Mouse (Mus musculus): ENCODE data around the gene Sptbn1.
"Not testable (repeated sequence)": the region's sequence is repeated elsewhere in the genome, so short reads cannot be mapped to it uniquely, and the experiment has no call there.

Gene Sptbn1

GRCm38 (mm10) chr11:30256491-30256890, 11.5 kb downstream of the Sptbn1 start:
- no peak for DNase-seq (ENCODE audit: low spot score in 2 of 2)

GRCm38 (mm10) chr11:30255211-30255610, 12.8 kb downstream of the Sptbn1 start:
- not testable (repeated sequence) for DNase-seq (ENCODE audit: low spot score in 2 of 2)

GRCm38 (mm10) chr11:30251294-30251904, 16.6 kb downstream of the Sptbn1 start:
- no peak for DNase-seq (ENCODE audit: low spot score in 2 of 2)

- DNase-seq (ENCODE audit: low spot score in 2 of 2), result no peak
These were observed 18.4 kb downstream of the Sptbn1 start for GRCm38 (mm10) chr11:30249452-30250016.

GRCm38 (mm10) chr11:30247106-30247505, 20.9 kb downstream of the Sptbn1 start:
- DNase-seq (ENCODE audit: low spot score in 2 of 2), result no peak

- DNase-seq (ENCODE audit: low spot score in 2 of 2), result no peak
These were observed 21.8 kb downstream of the Sptbn1 start for GRCm38 (mm10) chr11:30246161-30246560.

GRCm38 (mm10) chr11:30244172-30244571, 23.8 kb downstream of the Sptbn1 start:
- no peak for DNase-seq (ENCODE audit: low spot score in 2 of 2)

GRCm38 (mm10) chr11:30243591-30243990, 24.4 kb downstream of the Sptbn1 start:
- DNase-seq (ENCODE audit: low spot score in 2 of 2), result no peak

GRCm38 (mm10) chr11:30240861-30241260, 27.1 kb downstream of the Sptbn1 start:
- DNase-seq (ENCODE audit: low spot score in 2 of 2), result no peak

GRCm38 (mm10) chr11:30237960-30238359, 30.0 kb downstream of the Sptbn1 start:
- DNase-seq (ENCODE audit: low spot score in 2 of 2), result no peak

GRCm38 (mm10) chr11:30236681-30237242, 31.2 kb downstream of the Sptbn1 start:
- no peak for DNase-seq (ENCODE audit: low spot score in 2 of 2)

GRCm38 (mm10) chr11:30235666-30236065, 32.3 kb downstream of the Sptbn1 start:
- DNase-seq (ENCODE audit: low spot score in 2 of 2), result no peak

- DNase-seq (ENCODE audit: low spot score in 2 of 2), result no peak
These were observed 32.8 kb downstream of the Sptbn1 start for GRCm38 (mm10) chr11:30235218-30235617.

GRCm38 (mm10) chr11:30233946-30234345, 34.0 kb downstream of the Sptbn1 start:
- no peak for DNase-seq (ENCODE audit: low spot score in 2 of 2)

GRCm38 (mm10) chr11:30232082-30232481, 35.9 kb downstream of the Sptbn1 start:
- DNase-seq (ENCODE audit: low spot score in 2 of 2), result no peak

- DNase-seq (ENCODE audit: low spot score in 2 of 2), result no peak
These were observed 36.6 kb downstream of the Sptbn1 start for GRCm38 (mm10) chr11:30231336-30231735.

GRCm38 (mm10) chr11:30230330-30230771, 37.6 kb downstream of the Sptbn1 start:
- no peak for DNase-seq (ENCODE audit: low spot score in 2 of 2)

- no peak for DNase-seq (ENCODE audit: low spot score in 2 of 2)
These were observed 41.2 kb downstream of the Sptbn1 start for GRCm38 (mm10) chr11:30226756-30227155.

- DNase-seq (ENCODE audit: low spot score in 2 of 2), result no peak
These were observed 43.4 kb downstream of the Sptbn1 start for GRCm38 (mm10) chr11:30224599-30224998.

GRCm38 (mm10) chr11:30222636-30223035, 45.3 kb downstream of the Sptbn1 start:
- peak in 1 of 2 experiments; percentile 15 for DNase-seq (ENCODE audit: low spot score in 2 of 2)

- DNase-seq (ENCODE audit: low spot score in 2 of 2), result no peak
These were observed 46.9 kb downstream of the Sptbn1 start for GRCm38 (mm10) chr11:30221043-30221442.

GRCm38 (mm10) chr11:30218386-30218785, 49.6 kb downstream of the Sptbn1 start:
- no peak for DNase-seq (ENCODE audit: low spot score in 2 of 2)

GRCm38 (mm10) chr11:30217496-30217895, 50.5 kb downstream of the Sptbn1 start:
- no peak for DNase-seq (ENCODE audit: low spot score in 2 of 2)

All from spleen, postnatal 14 days (tissue).